Mouse (Mus musculus) forebrain, embryonic 11.5 days (tissue): ENCODE data around the gene Avp. TPM values are rescaled to one million over a fixed set of nuclear protein-coding genes. Genes with fewer than 3 reads are reported as not detected.

Experiments
- ATAC-seq: fragments of 200-750 bp; cut with Nextera tagmentation; replicated peaks from 2 replicates; pipeline ENCODE4 v1.8.0; 2017; ENCODE audit warnings: moderate TSS enrichment; ENCODE audit not compliant: low FRiP score
- DNase-seq: peaks from one replicate; pipeline ENCODE4 v3.0.0-alpha.2; 2017; ENCODE audit warnings: low spot score
- H3K27ac ChIP-seq: fragments of 300-500 bp; sonication (generic); 2 replicates; pipeline ENCODE4 v1.5.1; 2014; ENCODE audit warnings: low read depth, low read length
- H3K27me3 ChIP-seq: fragments of 300-500 bp; sonication (generic); 2 replicates; pipeline ENCODE4 v1.6.1; 2014; ENCODE audit warnings: mild to moderate bottlenecking, low read length, mixed read lengths; ENCODE audit not compliant: control insufficient read depth, insufficient read depth
- H3K36me3 ChIP-seq: fragments of 300-500 bp; sonication (generic); 2 replicates; pipeline ENCODE4 v1.6.1; 2014; ENCODE audit warnings: mild to moderate bottlenecking, low read length, moderate library complexity, mixed read lengths; ENCODE audit not compliant: control insufficient read depth, insufficient read depth
- H3K4me1 ChIP-seq: fragments of 300-500 bp; sonication (generic); replicated peaks from 2 replicates; pipeline ENCODE4 v1.6.1; 2014; ENCODE audit warnings: low read length, mixed read lengths; ENCODE audit not compliant: control insufficient read depth, insufficient read depth
- H3K4me2 ChIP-seq: fragments of 300-500 bp; sonication (generic); 2 replicates; pipeline ENCODE4 v1.6.1; 2014; ENCODE audit warnings: low read depth, mild to moderate bottlenecking, low read length, moderate library complexity, mixed read lengths; ENCODE audit not compliant: severe bottlenecking
- H3K4me3 ChIP-seq: fragments of 300-500 bp; sonication (generic); 2 replicates; pipeline ENCODE4 v1.5.1; 2014; ENCODE audit warnings: low read depth, low read length
- H3K9ac ChIP-seq: fragments of 300-500 bp; sonication (generic); 2 replicates; pipeline ENCODE4 v1.6.1; 2014; ENCODE audit warnings: low read length
- H3K9me3 ChIP-seq: fragments of 300-500 bp; sonication (generic); 2 replicates; pipeline ENCODE4 v1.6.1; 2016; ENCODE audit warnings: low read length, mixed read lengths; ENCODE audit not compliant: control insufficient read depth
- WGBS: fragments of 180-500 bp; shearing (Covaris S2); extraction: QIAGEN DNeasy Blood & Tissue Kit; methylation state at CpG from one replicate; pipeline ENCODE4 v1.1.7; 2014; 5-methylcytosine and 5-hydroxymethylcytosine counted together
- microRNA-seq: library from miRNA; unstranded; fragments of <30 nt; microRNA quantifications from one replicate; pipeline ENCODE4, GENCODE M21; 2016; ENCODE audit not compliant: insufficient number of aligned reads
- polyA plus RNA-seq: library from polyadenylated mRNA; unstranded; fragments of >200 nt; fragmentation: Nextera tagmentation; extraction: Ambion mirVana; gene quantifications from 2 replicates; pipeline ENCODE4 v1.2.1, GENCODE M21; 2014

Gene Avp
- polyA plus RNA-seq, 1 experiment from 2014 or later: not detected

- Histone ChIP-seq H3K4me3 (no peak overlapping the region), H3K27ac (no peak overlapping the region), H3K36me3 (peaks cover 2% of the 10 kb centered on the region; the same call in 1 of the 2 replicates), H3K27me3 (no peaks in the 10 kb centered on the region), H3K4me1 (no peaks in the 10 kb centered on the region), H3K9me3 (no peaks in the 10 kb centered on the region), H3K9ac (no peak overlapping the region), H3K4me2 (no peak overlapping the region)
- no peak for DNase-seq
- ATAC-seq: no peak
- 94% methylated on average over 9 of the region's 9 CpGs for WGBS
Observed at GRCm38 (mm10) chr2:130540266-130540665, 42.1 kb downstream of the Avp start.

GRCm38 (mm10) chr2:130538876-130539546 lies 43.3 kb downstream of the Avp start:
- 92% methylated on average over 8 of the region's 8 CpGs for WGBS
- ATAC-seq: no peak
- H3K36me3 ChIP-seq: peaks cover 2% of the 10 kb centered on the region; the same call in 1 of the 2 replicates

GRCm38 (mm10) chr2:130536890-130537289 lies 45.5 kb downstream of the Avp start:
- Histone ChIP-seq H3K4me1 (no peaks in the 10 kb centered on the region), H3K36me3 (no peaks in the 10 kb centered on the region; the same call in 1 of the 2 replicates), H3K9me3 (no peaks in the 10 kb centered on the region), H3K9ac (no peak overlapping the region), H3K4me3 (no peak overlapping the region), H3K4me2 (no peak overlapping the region), H3K27me3 (no peaks in the 10 kb centered on the region), H3K27ac (no peak overlapping the region)
- DNase-seq: no peak
- no peak for ATAC-seq
- WGBS: 76% methylated on average over 3 of the region's 3 CpGs

More at GRCm38 (mm10) chr2:130538876-130539546, 43.3 kb downstream of the Avp start:
- no peak for DNase-seq
- Histone ChIP-seq H3K4me2 (no peak overlapping the region), H3K4me1 (no peaks in the 10 kb centered on the region), H3K4me3 (no peak overlapping the region), H3K27me3 (no peaks in the 10 kb centered on the region), H3K27ac (no peak overlapping the region), H3K9me3 (no peaks in the 10 kb centered on the region), H3K9ac (no peak overlapping the region)

GRCm38 (mm10) chr2:130535017-130535416 lies 47.3 kb downstream of the Avp start:
- ATAC-seq: no peak

GRCm38 (mm10) chr2:130532201-130532600 lies 50.2 kb downstream of the Avp start:
- H3K4me2 ChIP-seq: no peak overlapping the region
- no peak for ATAC-seq
- H3K9me3 ChIP-seq: no peaks in the 10 kb centered on the region
- no peaks in the 10 kb centered on the region; the same call in 1 of the 2 replicates for H3K36me3 ChIP-seq
- H3K4me1 ChIP-seq: no peaks in the 10 kb centered on the region
- H3K4me3 ChIP-seq: no peak overlapping the region
- no peaks in the 10 kb centered on the region for H3K27me3 ChIP-seq
- no peak for DNase-seq
- 92% methylated on average over 2 of the region's 2 CpGs for WGBS
- H3K9ac ChIP-seq: no peak overlapping the region
- no peak overlapping the region for H3K27ac ChIP-seq

More at GRCm38 (mm10) chr2:130535017-130535416, 47.3 kb downstream of the Avp start:
- no peak for DNase-seq
- Histone ChIP-seq H3K4me1 (no peaks in the 10 kb centered on the region), H3K9me3 (no peaks in the 10 kb centered on the region), H3K36me3 (no peaks in the 10 kb centered on the region; the same call in 1 of the 2 replicates), H3K4me3 (no peak overlapping the region), H3K9ac (no peak overlapping the region), H3K27me3 (no peaks in the 10 kb centered on the region), H3K27ac (no peak overlapping the region), H3K4me2 (no peak overlapping the region)
- 95% methylated on average over 6 of the region's 6 CpGs for WGBS

Small RNA genes within 50 kb of the gene (microRNA-seq; reads per million reads assigned to microRNA genes)
- gene Gm23876: not detected

Other genes with a start within 250 kb of the Avp start
- 27.1 and 29.9 TPM in 2 replicates for gene Cpxm1, start 185.0 kb downstream of the Avp start, polyA plus RNA-seq
- not detected in 2 replicates for gene Gm28372, start 177.3 kb downstream of the Avp start, polyA plus RNA-seq
- not detected in 2 replicates for gene 1700020A23Rik, start 177.3 kb downstream of the Avp start, polyA plus RNA-seq
- gene Tmem239, start 176.1 kb downstream of the Avp start, polyA plus RNA-seq: not detected in 2 replicates
- 95.8 and 103 TPM in 2 replicates for gene Vps16, start 158.2 kb downstream of the Avp start, polyA plus RNA-seq
- gene Pced1a, start 157.9 kb downstream of the Avp start, polyA plus RNA-seq: 9.6 and 12.2 TPM in 2 replicates
- gene Ptpra, start 132.3 kb downstream of the Avp start, polyA plus RNA-seq: 116 and 128 TPM in 2 replicates
- gene Mrps26, start 18.8 kb downstream of the Avp start, polyA plus RNA-seq: 70.5 and 81.0 TPM in 2 replicates
- gene Oxt, start 6.4 kb downstream of the Avp start, polyA plus RNA-seq: not detected in 2 replicates
- gene Fastkd5, start 47.5 kb upstream of the Avp start, polyA plus RNA-seq: 20.5 and 21.5 TPM in 2 replicates
- 17.8 and 21.5 TPM in 2 replicates for gene Ubox5, start 47.5 kb upstream of the Avp start, polyA plus RNA-seq
- 1.6 and 1.7 TPM in 2 replicates for gene Lzts3, start 60.2 kb upstream of the Avp start, polyA plus RNA-seq
- 46.8 and 48.5 TPM in 2 replicates for gene Ddrgk1, start 82.1 kb upstream of the Avp start, polyA plus RNA-seq
- 152 and 156 TPM in 2 replicates for gene Itpa, start 85.1 kb upstream of the Avp start, polyA plus RNA-seq
- gene Slc4a11, start 115.0 kb upstream of the Avp start, polyA plus RNA-seq: 1.2 TPM in 2 replicates